Mouse (Mus musculus): ENCODE results near the gene Cntn5.

Gene Cntn5

DNA sequence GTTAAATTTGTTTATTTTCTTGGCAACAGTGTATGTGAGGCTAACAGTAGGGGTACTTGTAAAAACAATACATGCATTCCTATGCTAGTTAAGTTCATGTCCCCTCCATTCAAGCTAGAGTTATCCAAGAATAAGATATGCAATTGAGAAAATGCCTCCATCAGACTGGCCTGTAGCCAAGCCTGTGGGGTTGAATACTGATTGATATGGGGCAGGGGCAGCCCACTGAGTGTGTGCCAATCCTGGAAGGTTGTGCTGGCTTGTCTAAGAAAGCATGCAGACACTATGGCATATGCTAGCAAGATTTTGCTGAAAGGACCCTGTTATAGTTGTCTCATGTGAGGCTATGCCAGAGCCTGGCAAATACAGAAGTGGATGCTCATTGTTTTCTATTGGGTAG, 1196.8 kb downstream of the Cntn5 start:
- no peak for DNase-seq (ENCODE audit: low spot score)

- DNase-seq (ENCODE audit: low spot score), result no peak
These were observed 1199.4 kb downstream of the Cntn5 start for GRCm38 (mm10) chr9:9705180-9705579.

- no peak for DNase-seq (ENCODE audit: low spot score)
These were observed 1207.9 kb downstream of the Cntn5 start for GRCm38 (mm10) chr9:9696636-9697035.

- DNase-seq (ENCODE audit: low spot score), result no peak
These were observed 1222.2 kb downstream of the Cntn5 start for GRCm38 (mm10) chr9:9682348-9682884.

DNA sequence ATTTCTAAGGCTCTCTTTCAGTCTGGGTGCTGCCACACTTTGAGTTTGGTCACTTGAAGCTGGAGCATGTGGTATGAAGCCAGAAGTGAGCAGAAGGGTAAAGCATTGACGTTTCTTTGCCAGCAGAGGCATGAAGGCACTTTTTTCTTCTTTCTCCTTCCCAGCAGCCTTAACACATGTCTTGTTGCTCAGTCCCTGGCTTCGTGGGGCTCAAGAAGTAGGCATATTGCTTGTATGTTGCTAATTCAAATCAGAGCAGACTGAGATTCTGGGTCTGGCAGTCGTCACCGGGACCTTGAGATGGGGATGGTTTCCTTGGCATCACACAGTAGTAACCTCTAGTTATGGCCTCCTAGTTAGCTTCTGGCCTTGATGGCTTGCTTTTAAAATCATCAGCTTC, 1228.5 kb downstream of the Cntn5 start:
- DNase-seq (ENCODE audit: low spot score), result no peak

DNA sequence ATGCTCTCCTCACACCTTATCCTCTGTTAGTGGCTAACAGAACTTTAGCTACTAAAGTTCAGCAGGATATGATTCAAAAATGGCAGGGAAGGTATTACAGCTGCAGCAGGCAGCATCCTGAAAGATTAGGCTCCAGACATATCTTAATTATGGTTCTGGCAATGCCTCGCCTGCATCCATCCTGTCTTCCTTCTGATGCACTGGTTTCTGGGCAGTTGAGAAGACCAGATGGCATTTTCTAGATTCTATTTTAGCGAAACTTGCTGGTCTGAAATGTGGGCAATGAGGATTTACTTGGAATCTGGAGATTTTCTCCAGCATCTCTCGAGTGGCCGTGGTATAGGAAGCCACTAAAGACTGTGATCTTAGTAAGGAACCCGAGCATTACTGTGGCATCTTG, 1230.0 kb downstream of the Cntn5 start:
- no peak for DNase-seq (ENCODE audit: low spot score)

DNA sequence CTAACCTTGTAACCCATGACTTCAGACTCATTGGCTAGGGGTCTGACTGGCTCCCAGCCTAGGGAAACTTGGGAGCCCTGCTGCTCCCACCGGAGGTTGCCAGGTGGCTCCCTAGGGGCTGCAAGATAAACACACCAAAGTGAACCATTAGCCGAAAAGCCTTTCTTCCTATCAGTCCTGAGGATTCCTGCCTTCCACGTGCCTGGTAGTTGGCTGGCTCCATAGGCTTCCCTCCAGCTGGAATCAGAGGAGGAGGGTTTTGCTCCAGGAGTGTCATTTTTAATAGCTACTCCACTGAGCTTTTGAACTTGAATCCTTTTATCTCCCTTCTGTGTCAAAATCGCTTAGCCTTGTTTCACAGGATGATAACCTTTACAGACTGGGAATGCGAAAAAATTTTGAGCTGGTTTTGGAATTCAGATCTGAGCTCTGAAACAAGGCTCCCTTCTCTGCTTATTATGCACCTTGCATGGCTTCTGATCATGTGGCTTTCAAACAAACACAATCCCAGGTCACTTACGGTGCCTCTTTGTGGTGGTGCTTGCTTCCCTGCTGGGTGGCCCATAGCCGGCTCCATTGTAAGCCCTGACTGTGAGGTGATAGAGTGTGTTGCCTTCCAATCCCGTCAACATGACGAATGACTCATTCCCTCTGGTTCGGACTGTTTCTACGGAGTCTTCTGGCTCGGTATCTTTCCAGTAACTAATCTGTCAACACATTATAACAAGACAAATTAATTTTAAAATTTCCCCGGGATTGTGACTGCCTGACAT, 1231.1 kb downstream of the Cntn5 start:
- DNase-seq (ENCODE audit: low spot score), result peak; percentile 20

GRCm38 (mm10) chr9:9653463-9653862, 1251.1 kb downstream of the Cntn5 start:
- DNase-seq (ENCODE audit: low spot score), result no peak

GRCm38 (mm10) chr9:9647361-9647760, 1257.2 kb downstream of the Cntn5 start:
- no peak for DNase-seq (ENCODE audit: low spot score)

DNA sequence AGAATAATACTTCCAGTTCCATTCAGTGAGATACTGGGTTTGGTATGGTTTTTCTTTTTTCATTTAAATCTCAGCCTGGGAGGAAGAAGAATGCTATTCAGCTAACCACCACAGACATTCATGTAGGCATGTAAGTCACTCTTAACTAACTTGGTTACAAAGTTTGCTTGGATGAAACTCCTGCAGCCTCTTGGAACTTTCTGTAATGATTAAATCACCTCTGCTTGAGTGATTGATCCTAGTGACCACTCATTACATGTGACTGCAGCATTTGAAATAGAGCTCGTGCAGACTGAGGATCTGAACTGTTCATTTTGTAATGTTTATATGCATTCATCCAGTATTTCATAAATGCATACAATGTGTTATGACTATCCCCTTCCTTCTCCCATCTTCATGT, 1258.3 kb downstream of the Cntn5 start:
- DNase-seq (ENCODE audit: low spot score), result no peak

All from retina, embryonic 14.5 days (tissue).